Mouse (Mus musculus) layer of hippocampus, adult 8-10 months (tissue): Measurements from ENCODE around the gene Fosb. TPM values are rescaled to one million over a fixed set of nuclear protein-coding genes. Genes with fewer than 3 reads are reported as not detected.

Source experiments
- DNase-seq, 2 experiments: peaks; one replicate each; pipeline ENCODE4 v3.0.0; 2022; ENCODE audit warnings: low spot score in 2 of 2
- total RNA-seq, 4 experiments: library from RNA; stranded (reverse); gene quantifications; 2 replicates each; pipeline ENCODE4 v1.2.4; 2022

Fosb gene
- 10 to 100 TPM in 3 of 4 experiments, 1 to 10 TPM in 1; 5.4 to 13.8 (median 10.7) TPM for total RNA-seq

- DNase-seq, result peak; percentile 93 to 96
Observed at GRCm38 (mm10) chr7:19309884-19310641, at the start of gene Fosb. TSS of gene Fosb (minus strand) at chr7:19310051.

DNA sequence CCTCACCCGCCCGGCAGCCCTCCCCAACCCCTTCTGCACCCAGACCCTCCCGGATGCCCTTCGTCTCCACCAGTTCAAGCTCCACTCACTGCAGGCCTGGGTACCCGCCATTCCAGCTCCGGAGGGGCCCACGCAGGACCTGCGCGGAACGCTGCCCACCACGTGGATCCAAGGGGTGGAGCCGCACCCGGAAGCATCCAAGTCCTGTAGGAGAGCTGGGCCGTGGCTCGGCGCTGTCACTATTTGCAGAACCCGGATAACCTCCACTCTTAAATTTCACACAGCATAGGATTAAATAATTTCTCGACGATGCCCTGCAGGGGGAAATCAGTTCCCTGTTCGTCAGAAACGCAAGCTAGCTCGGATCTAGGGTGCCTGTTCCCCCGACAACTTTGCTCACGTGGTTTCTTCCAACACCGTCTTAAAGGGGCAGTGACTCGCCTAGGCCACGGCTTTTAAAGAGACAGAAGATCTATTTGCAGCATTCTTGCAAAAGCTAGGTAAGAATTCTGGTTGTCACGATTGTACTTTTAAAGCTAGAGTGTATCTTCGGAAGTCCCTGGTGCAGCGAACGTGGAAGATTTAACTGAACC is 49.5 kb upstream of the Fosb start, which contains the start of the genes Cd3eap and Ppp1r13l:
Gene Cd3eap (minus strand): TSS at position 185 of the 593 bp plus-strand sequence.
Gene Ppp1r13l (plus strand): TSS at position 451 of the 593 bp plus-strand sequence.
- peak; percentile 85 to 89 for DNase-seq

DNA sequence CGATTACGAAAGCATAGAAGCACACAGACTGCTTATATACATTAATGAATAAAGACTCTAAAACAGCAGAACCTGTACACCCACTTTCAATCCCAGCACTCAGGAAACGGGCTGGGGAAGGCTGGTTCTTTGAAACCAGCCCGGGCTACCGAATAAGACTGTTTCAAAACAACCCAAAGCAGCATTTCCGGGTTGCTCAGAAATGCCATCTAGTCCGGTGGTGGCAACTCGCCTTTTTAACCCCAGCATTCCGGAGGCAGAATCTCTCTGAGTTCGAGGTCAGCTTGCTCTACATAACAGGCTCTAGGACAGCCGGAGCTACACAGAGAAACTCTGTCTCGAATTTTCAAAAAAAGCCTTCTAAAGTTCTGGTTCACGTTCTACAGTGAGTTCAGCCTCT is 48.8 kb upstream of the Fosb start:
- DNase-seq, result no peak

DNA sequence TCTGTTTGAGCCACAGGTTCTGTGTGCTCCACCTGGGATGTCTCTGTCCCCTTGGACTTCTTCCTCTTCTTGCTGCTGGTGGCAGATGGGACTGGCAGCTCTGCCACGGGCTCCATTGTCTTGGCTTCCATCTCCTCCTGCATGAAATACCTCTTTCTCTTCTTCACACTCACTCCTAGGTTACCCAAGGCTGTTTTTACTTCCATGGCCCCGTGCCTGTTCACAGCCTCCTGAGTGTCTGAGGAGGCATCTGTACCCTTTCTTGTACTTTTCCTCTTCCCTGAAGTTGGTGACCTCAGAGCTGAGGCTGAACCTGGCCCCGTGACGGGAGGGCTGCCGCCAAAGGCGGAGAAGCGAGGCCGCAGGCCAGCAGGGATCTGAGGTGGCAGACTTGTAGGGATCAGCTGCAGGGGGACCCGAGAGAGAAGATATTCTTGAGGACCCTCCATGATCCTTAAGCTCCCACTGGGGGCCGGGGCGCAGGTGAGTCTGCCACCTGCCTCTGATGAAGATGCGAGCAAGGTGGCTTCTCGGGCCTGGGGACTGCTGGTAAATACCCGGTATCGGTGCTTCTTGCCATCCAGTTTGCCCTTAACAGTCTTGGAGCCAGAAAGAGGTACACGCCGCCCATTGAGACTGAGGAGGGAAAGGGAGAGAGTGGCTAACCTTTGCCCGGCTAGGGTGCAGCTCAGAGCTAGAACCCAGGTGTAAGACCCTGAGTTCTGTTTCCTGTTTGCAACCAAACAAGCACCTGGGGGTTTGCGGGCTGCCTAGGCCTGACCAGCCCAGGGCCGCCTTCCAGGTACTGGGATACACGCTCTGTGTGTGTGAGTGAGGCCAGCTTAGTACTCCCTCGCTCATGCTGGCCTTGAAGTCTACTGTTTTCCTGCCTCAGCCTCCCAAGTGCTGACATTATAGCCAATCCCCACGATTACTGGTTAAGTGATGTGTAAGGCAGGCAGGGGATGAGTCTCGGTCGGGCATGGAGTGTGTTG is 47.8 kb upstream of the Fosb start:
- DNase-seq, result no peak

DNA sequence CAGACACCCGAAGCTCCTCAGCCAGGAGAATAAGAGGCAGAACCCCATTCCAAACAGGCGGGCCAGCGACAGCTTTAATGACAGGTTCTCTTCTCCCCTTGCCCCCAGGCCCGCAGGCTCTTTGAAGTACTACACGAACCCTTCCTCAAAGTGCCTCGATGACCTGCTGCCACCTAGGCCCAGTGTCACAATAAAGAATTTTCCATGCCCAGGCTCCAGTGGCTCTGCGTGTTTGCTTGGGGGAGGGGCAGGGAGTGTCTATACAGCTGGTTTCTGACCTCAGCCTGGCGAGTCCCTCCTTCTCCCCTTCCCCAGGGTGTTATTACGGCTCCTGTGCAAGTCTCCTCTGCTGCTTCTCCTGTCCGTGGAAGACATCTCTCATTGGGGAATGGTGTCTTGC is 46.5 kb upstream of the Fosb start:
- no peak for DNase-seq

DNA sequence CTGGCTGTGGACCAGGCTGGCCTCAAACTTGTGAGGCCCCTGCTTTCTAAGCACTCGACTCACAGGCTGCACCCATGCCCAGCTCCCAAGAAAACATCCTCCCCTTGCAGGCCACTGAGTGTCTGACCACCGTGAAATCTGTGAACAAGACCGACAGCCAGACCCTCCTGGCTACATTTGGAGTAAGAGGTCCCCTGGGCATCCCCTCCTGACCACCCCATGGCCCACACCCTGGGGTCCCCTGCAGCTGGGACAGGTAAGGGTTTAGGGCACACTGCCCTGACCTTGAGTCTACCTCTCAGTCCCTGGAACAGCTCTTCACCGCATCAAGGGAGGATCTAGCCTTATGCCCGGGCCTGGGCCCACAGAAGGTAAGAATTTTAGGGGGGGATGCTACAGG is 45.1 kb upstream of the Fosb start:
- DNase-seq, result no peak

DNA sequence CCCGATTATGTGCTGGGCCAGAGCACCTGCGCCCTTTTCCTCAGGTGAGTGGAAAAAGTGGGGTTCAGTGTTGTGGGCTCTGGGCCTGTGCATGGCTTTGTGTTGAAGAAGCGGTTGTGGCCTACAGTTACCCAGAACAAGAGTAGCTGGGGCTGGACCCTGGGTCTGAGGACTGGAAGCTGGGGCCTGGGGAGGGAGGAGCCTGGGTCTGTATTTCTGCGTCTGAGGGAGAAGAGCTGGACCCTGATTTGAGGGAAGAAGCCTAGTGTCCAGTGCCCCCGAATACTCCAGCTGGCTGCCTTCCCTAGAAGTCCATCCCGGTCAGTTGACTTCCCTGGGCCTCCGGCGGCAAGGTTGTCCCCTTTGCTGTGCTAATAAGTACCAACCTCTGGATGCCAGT is 40.4 kb upstream of the Fosb start:
- no peak for DNase-seq

DNA sequence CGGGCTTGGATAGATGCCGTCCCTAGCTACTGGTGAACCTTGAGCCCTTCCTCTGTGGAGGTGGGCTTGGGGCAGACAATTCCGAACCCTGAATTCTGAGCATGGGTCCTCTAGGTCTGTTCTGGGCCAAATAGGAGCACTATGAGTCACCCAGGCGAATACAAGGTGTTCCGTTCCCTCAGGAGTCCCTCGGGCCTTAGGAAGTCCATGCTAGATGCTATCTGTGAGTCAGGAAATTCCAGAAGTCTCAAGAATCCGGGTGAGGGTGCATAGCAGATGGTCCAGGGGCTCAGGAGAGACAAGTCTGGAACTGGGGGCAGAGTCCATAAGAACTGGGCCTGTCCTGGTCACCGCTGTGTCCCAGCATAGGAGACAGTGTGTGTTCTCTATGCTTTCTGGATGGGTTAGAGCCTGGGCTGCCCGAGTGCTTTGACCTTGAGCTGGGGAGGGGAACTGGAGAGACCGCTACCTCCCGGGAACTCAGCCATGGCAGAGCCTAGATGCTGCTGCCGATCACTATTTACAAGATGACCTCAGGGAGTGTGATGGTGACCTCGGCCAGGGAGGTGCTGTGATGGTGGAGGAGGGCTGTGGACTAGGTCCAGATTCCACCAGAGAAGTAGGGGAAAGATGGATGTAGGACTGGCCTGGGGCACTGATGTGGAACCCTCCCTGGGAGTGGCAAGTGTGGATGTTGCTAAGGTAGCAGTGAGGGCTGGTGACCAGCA is 39.5 kb upstream of the Fosb start:
- no peak for DNase-seq

- peak; percentile 93 to 94 for DNase-seq
Observed at GRCm38 (mm10) chr7:19344938-19345471, 35.2 kb upstream of the Fosb start.

DNA sequence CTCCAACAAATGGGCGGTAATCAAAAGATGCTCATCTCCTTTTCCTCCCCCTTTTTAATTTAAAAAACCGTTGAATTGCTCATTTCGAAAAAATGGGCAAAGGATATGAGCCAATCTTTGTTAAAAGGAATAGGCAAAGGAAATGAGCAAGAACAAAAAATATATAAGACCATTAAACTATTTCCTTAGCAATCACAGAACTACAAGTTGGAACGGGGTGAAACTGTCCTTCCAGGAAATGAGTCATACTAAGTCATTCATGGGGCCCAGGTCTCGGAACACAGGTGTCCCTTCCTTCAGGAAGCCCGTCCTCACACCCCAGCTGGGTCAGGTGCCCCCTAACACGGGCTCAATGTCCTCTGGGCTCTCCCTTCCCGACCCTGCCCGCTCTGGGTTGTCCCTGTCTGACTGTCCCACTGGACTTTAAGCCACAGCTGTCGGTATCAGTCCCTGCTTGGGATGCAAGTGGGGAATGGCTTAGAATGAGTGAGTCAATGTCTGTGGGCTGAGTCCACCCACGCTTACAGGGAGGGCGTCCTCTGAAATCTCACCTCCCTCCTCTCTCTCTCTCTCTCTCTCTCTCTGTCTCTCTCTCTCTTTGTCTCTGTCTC is 34.5 kb upstream of the Fosb start, which contains the start of gene Ercc1:
Gene Ercc1 (plus strand): TSS at position 542 of the 611 bp plus-strand sequence.
- DNase-seq, result no peak

DNA sequence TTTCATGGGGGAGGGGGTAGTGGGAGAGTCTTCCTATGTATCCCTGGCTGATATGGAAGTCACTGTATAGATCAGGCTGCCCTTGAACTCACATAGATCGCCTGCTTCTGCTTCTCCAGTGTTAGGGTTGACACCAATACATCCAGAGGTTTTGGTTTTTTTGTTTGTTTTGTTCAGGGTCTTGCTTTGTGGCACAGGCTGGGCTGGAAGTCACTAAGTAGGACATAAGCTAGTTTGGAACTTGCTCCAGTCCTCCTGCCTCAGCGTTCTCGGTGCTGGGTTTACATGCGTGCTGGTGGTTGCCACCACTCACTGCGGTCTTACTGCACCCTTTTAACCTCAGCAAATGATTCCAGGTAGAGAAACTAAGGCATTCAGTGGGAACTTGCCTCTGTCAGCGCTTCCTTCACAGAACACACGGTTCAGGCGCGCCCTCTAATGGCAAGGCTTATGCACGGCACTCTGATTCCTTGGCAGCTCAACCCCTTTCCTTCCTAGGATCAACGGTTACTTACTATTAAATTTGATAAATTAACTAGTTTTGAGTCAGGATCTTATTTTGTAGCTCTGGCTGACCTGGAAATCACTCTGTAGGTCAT is 33.5 kb upstream of the Fosb start:
- peak in 1 of 2 experiments; percentile 77 for DNase-seq

- DNase-seq, result peak; percentile 84 to 91
Observed at GRCm38 (mm10) chr7:19342481-19343027, 32.7 kb upstream of the Fosb start.

- DNase-seq, result no peak
Observed at GRCm38 (mm10) chr7:19341761-19342409, 32.0 kb upstream of the Fosb start.

DNA sequence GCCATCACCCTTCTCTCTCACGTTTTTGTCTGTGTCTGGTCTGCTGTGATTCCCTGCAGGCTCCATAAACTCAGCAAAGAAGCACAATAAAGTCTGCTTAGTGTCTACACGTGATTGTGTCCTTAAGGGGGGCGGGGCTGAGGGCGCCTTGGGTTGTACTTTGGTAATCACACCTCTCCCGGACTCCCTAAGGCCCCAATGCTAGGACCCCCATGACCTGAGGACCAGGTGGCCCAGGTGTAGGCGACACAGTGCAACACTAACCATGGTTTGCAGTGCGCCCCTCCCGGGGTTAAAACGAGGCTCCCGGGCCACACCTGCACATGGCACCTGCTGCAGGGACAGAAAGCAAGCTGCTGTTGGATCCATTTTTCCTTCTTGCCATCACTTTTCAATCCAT is 31.4 kb upstream of the Fosb start:
- no peak for DNase-seq

- no peak for DNase-seq
Observed at GRCm38 (mm10) chr7:19338596-19338995, 28.7 kb upstream of the Fosb start.

- DNase-seq, result no peak
Observed at GRCm38 (mm10) chr7:19338060-19338459, 28.2 kb upstream of the Fosb start.

DNA sequence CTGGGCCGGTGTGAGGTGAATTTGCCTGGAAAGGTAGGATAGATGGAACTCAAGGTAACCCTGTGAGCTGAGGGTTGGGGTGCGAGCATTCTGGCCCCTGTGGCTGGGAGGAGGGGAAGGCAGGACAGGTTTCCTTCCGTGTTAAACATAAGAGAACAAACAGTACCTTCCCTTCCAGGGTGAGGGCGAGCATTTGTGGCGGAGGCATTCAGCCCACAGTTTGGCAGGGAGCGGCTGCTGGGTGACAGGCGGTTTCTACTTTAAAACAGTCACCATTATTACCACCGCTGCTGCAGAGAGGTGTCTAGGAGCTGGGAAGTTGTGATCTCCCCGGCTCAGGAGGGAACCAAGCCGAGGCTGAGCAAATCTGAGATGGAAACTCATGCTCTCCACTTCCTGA is 27.3 kb upstream of the Fosb start:
- no peak for DNase-seq

DNA sequence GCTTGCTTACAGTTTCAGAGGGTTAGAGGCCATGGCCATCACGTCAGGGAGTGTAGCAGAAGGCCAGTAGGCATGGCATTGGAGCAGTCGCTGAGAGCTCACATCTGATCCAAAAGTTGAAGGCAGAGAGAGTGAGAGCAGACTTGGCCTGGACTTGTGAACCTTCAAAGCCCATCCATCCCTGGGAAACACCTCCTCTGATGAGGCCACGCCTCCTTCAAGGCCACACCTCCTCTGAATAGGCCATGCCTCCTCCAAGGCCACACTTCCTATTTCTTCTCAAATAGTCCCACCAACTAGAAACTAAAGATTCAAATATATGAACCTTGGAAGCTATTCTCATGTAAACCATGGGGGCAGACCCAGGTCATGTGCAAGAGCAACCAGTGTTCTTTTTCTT is 25.7 kb upstream of the Fosb start:
- no peak for DNase-seq
